Mouse (Mus musculus) hindbrain, embryonic 15.5 days (tissue): Measurements from ENCODE around the gene Lasp1. TPM values are rescaled to one million over a fixed set of nuclear protein-coding genes. Genes with fewer than 3 reads are reported as not detected.
A peak's percentile ranks its signal among the peaks of the same experiment; 100 is the strongest.

Source experiments
- ATAC-seq: fragments of 200-750 bp; cut with Nextera tagmentation; 2 replicates; pipeline ENCODE4 v1.8.0; 2017; ENCODE audit warnings: low read depth, moderate number of reproducible peaks, moderate TSS enrichment; ENCODE audit not compliant: low FRiP score
- H3K27ac ChIP-seq: fragments of 300-500 bp; sonication (generic); replicated peaks from 2 replicates; pipeline ENCODE4 v1.5.1; 2015; ENCODE audit warnings: mild to moderate bottlenecking, inconsistent platforms
- H3K27me3 ChIP-seq: fragments of 300-500 bp; sonication (generic); 2 replicates; pipeline ENCODE4 v1.6.1; 2015; ENCODE audit warnings: control low read depth, inconsistent platforms
- H3K36me3 ChIP-seq: fragments of 300-500 bp; sonication (generic); 2 replicates; pipeline ENCODE4 v1.6.1; 2015; ENCODE audit warnings: control low read depth, inconsistent platforms
- H3K4me1 ChIP-seq: fragments of 300-500 bp; sonication (generic); replicated peaks from 2 replicates; pipeline ENCODE4 v1.6.1; 2015; ENCODE audit warnings: control low read depth, inconsistent platforms
- H3K4me2 ChIP-seq: fragments of 300-500 bp; sonication (generic); 2 replicates; pipeline ENCODE4 v1.6.1; 2015; ENCODE audit warnings: moderate library complexity, mild to moderate bottlenecking, inconsistent platforms
- H3K4me3 ChIP-seq: fragments of 300-500 bp; sonication (generic); 2 replicates; pipeline ENCODE4 v1.5.1; 2015; ENCODE audit warnings: mild to moderate bottlenecking, inconsistent platforms
- H3K9ac ChIP-seq: fragments of 300-500 bp; sonication (generic); 2 replicates; pipeline ENCODE4 v1.6.1; 2015; ENCODE audit warnings: inconsistent platforms
- H3K9me3 ChIP-seq: fragments of 300-500 bp; sonication (generic); 2 replicates; pipeline ENCODE4 v1.6.1; 2016; ENCODE audit warnings: control low read depth, inconsistent platforms
- WGBS: fragments of 180-500 bp; shearing (Covaris S2); methylation state at CpG from one replicate; pipeline ENCODE4 v1.1.7; 2015; 5-methylcytosine and 5-hydroxymethylcytosine counted together
- polyA plus RNA-seq: library from polyadenylated mRNA; unstranded; fragments of >200 nt; fragmentation: Nextera tagmentation; extraction: Ambion mirVana; gene quantifications from 2 replicates; pipeline ENCODE4 v1.2.1, GENCODE M21; 2015

The Lasp1 gene
- polyA plus RNA-seq, 1 experiment from 2014 or later: 173 TPM

DNA sequence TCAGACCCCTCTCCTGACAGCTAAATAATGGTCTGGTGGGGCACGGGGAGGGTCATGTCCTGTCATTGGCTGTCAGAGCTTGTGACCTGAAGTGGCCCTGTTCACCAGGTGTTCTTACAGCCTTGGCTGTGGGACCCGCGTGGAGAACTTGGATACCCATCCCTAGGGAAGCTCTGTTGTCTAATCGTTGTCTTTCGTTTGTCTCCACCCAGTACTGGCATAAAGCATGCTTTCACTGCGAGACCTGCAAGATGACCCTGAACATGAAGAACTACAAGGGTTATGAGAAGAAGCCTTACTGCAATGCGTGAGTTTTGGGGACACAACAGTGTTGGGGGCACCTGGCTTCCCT, 7.8 kb downstream of the Lasp1 start:
- 41% methylated on average over 7 of the region's 7 CpGs for WGBS
- Histone ChIP-seq H3K9ac (no peak overlapping the region), H3K9me3 (no peaks in the 10 kb centered on the region), H3K36me3 (peaks cover 18% of the 10 kb centered on the region), H3K27me3 (no peaks in the 10 kb centered on the region), H3K4me2 (peak overlapping the region; percentile 26), H3K27ac (peak overlapping the region; percentile 47; the same call in 1 of the 2 replicates), H3K4me3 (no peak overlapping the region), H3K4me1 (peaks cover 95% of the 10 kb centered on the region)
- no peak for ATAC-seq

DNA sequence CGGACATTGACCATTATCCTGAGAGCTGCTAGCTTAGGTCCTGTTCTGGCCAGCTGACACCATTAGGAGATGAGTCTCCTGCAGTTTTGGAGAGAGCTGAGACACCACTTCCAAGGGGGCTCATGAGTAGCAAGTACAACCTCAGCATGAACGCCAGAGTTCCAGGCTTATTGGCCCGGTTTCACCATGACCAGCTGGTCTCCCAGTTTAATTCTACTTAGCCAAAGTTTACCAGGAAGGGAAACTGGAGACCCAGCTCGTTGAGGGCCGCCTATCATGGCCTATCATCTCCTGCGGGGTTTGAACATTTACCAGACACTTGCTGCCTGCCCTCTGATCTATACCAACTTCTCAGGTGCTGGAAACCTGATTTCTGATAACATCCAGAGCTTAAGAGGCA, 8.8 kb downstream of the Lasp1 start:
- ATAC-seq: no peak
- peak overlapping the region; percentile 17; the same call in 1 of the 2 replicates for H3K27ac ChIP-seq
- no peaks in the 10 kb centered on the region for H3K9me3 ChIP-seq
- H3K9ac ChIP-seq: no peak overlapping the region
- 48% methylated on average over 6 of the region's 6 CpGs for WGBS
- H3K36me3 ChIP-seq: peaks cover 18% of the 10 kb centered on the region
- peaks cover 95% of the 10 kb centered on the region for H3K4me1 ChIP-seq
- no peak overlapping the region for H3K4me2 ChIP-seq
- no peaks in the 10 kb centered on the region for H3K27me3 ChIP-seq
- H3K4me3 ChIP-seq: no peak overlapping the region

- peaks cover 18% of the 10 kb centered on the region for H3K36me3 ChIP-seq
- no peak for ATAC-seq
- no peaks in the 10 kb centered on the region for H3K27me3 ChIP-seq
- H3K27ac ChIP-seq: peak overlapping the region; percentile 17; the same call in 1 of the 2 replicates
- H3K4me2 ChIP-seq: no peak overlapping the region
- WGBS: 54% methylated on average over 2 of the region's 2 CpGs
- H3K9ac ChIP-seq: no peak overlapping the region
- no peak overlapping the region for H3K4me3 ChIP-seq
- no peaks in the 10 kb centered on the region for H3K9me3 ChIP-seq
- H3K4me1 ChIP-seq: peaks cover 96% of the 10 kb centered on the region
Measured at GRCm38 (mm10) chr11:97808093-97808492, 9.3 kb downstream of the Lasp1 start.

- peaks cover 97% of the 10 kb centered on the region for H3K4me1 ChIP-seq
- no peak overlapping the region for H3K9ac ChIP-seq
- H3K4me3 ChIP-seq: no peak overlapping the region
- no peak for ATAC-seq
- H3K9me3 ChIP-seq: no peaks in the 10 kb centered on the region
- 31% methylated on average over 5 of the region's 5 CpGs for WGBS
- H3K27me3 ChIP-seq: no peaks in the 10 kb centered on the region
- H3K4me2 ChIP-seq: no peak overlapping the region
- H3K27ac ChIP-seq: peak overlapping the region; percentile 16
- H3K36me3 ChIP-seq: peaks cover 18% of the 10 kb centered on the region
Measured at GRCm38 (mm10) chr11:97808621-97809234, 9.9 kb downstream of the Lasp1 start.

DNA sequence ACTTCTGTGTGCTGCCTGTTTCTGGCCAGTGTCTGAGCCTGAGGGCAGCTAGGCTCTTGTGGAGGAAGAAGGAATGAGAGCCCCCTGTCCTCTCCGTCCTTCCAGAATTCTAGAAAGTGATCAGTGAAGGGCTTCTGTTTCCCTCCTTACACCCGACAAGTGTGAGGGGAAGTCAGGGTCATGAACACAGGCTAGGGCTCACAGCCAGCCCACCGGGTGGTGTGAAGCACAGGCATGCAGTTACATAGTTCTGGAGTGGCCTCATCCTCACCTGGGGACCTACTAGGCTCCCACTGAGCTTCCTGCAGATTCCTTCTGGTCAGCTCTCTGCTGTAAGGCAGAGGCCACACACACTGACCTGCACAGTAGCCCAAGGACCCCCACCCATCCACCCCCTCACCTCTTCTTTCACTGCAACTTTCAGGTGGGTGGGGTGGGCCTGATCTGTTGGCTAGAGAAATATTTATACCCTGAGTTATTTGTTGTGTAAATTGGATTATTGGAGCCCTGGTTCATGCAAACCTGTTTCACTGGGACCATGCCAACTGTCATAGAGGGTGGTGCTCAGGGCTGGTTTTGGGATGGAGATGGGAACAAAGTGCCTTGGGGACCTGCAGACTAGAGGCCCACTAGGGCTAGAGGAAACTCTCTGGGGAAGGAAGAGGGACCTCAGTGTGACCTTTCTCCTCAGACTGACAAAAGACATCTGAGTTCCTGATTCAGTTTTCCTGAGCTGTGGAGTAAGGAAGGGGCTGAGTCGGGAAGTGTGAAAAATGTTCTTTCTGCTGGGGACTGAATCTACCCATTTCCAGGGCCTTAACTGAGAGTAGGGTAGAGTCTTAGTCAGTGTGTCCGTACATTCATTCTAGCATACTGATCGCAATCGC, 10.7 kb downstream of the Lasp1 start:
- Histone ChIP-seq H3K9me3 (no peaks in the 10 kb centered on the region), H3K36me3 (peaks cover 19% of the 10 kb centered on the region), H3K4me1 (peaks cover 94% of the 10 kb centered on the region), H3K4me2 (no peak overlapping the region), H3K27me3 (no peaks in the 10 kb centered on the region), H3K4me3 (no peak overlapping the region), H3K9ac (no peak overlapping the region), H3K27ac (peak overlapping the region; percentile 16; the same call in 1 of the 2 replicates)
- 72% methylated on average over 7 of the region's 7 CpGs for WGBS
- no peak for ATAC-seq

DNA sequence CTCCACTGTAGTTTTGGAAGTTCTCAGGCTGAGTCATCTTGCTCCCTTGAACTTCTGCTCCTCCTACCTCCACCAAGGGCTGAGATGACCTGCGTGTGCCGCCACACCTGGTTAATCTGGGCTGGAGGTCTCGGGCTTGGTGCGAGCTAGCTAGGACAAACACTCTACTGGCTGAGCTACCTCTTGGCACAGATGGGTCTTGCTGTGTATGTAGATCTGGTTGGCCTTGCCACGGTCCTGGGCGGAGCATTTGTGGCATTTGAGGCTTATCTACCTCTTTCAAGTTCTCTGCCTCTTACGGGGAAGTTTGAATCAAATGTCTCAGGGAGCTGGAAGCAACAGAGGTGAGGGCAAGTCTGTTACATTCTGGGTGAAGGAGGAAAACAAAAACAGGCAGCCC, 11.6 kb downstream of the Lasp1 start:
- Histone ChIP-seq H3K9me3 (no peaks in the 10 kb centered on the region), H3K4me3 (no peak overlapping the region), H3K36me3 (peaks cover 24% of the 10 kb centered on the region), H3K4me2 (no peak overlapping the region), H3K9ac (no peak overlapping the region), H3K27me3 (no peaks in the 10 kb centered on the region), H3K4me1 (peaks cover 85% of the 10 kb centered on the region), H3K27ac (peak overlapping the region; percentile 21)
- WGBS: 73% methylated on average over 7 of the region's 7 CpGs
- no peak for ATAC-seq

DNA sequence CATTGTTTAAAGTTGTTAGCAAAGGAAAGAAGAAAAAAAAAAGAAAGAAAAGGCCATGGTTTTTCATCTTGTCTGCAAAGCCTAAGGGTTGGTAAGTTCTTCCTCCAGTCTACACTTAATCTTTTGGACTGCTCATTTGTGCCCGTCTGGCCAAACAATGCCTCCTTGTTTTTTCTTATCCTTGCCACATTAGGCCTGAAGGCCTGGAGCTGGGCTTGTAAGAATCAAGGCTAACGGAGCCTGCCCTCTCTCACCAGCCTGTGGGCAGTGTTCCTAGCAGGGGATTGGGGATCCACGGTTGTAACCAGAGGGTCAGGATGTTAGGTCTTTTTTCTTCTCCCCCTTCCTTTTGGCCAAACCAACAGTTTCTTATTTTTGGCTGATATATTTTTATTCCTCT, 12.2 kb downstream of the Lasp1 start:
- no peak overlapping the region for H3K4me3 ChIP-seq
- peaks cover 79% of the 10 kb centered on the region for H3K4me1 ChIP-seq
- H3K27ac ChIP-seq: peak overlapping the region; percentile 88
- no peak for ATAC-seq
- no peaks in the 10 kb centered on the region for H3K27me3 ChIP-seq
- peaks cover 24% of the 10 kb centered on the region for H3K36me3 ChIP-seq
- no peaks in the 10 kb centered on the region for H3K9me3 ChIP-seq
- no peak overlapping the region for H3K9ac ChIP-seq
- no peak overlapping the region for H3K4me2 ChIP-seq
- WGBS: 14% methylated on average over 3 of the region's 3 CpGs

GRCm38 (mm10) chr11:97811569-97812362, 13.0 kb downstream of the Lasp1 start:
- WGBS: 26% methylated on average over 12 of the region's 13 CpGs
- Histone ChIP-seq H3K36me3 (peaks cover 25% of the 10 kb centered on the region), H3K9me3 (no peaks in the 10 kb centered on the region), H3K27ac (peak overlapping the region; percentile 88), H3K4me2 (peak overlapping the region; percentile 43), H3K27me3 (no peaks in the 10 kb centered on the region), H3K4me1 (peaks cover 75% of the 10 kb centered on the region), H3K4me3 (no peak overlapping the region), H3K9ac (peak overlapping the region; percentile 21; the same call in 1 of the 2 replicates)
- ATAC-seq: peak; percentile 13; the same call in 1 of the 2 replicates

- Histone ChIP-seq H3K27ac (peak overlapping the region; percentile 88), H3K9ac (peak overlapping the region; percentile 21), H3K4me1 (peaks cover 76% of the 10 kb centered on the region), H3K9me3 (no peaks in the 10 kb centered on the region), H3K4me3 (no peak overlapping the region), H3K27me3 (no peaks in the 10 kb centered on the region), H3K4me2 (peak overlapping the region; percentile 43), H3K36me3 (peaks cover 21% of the 10 kb centered on the region)
- 28% methylated on average over 3 of the region's 3 CpGs for WGBS
- ATAC-seq: peak; percentile 90
Measured at GRCm38 (mm10) chr11:97812491-97812921, 13.7 kb downstream of the Lasp1 start.

DNA sequence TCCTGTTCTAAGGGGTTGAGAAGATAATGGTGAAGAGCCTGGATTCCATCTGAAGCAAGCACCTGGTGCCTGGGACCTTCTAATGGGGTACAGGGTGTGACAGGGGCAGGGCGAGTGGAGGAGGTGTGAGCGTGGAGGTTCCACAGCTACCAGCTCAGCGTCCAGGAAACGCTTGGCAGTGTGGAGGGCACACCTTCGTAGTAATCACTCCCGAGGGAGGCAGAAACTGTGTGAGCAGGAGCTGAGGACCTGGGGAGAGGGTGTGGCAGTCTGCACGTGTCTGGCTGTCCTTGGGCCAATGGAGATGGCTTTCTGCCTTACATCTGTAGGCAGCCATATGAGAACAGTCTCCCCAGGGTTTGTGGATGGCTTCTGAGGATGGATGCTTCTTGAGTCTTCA, 14.3 kb downstream of the Lasp1 start:
- 26% methylated on average over 7 of the region's 7 CpGs for WGBS

DNA sequence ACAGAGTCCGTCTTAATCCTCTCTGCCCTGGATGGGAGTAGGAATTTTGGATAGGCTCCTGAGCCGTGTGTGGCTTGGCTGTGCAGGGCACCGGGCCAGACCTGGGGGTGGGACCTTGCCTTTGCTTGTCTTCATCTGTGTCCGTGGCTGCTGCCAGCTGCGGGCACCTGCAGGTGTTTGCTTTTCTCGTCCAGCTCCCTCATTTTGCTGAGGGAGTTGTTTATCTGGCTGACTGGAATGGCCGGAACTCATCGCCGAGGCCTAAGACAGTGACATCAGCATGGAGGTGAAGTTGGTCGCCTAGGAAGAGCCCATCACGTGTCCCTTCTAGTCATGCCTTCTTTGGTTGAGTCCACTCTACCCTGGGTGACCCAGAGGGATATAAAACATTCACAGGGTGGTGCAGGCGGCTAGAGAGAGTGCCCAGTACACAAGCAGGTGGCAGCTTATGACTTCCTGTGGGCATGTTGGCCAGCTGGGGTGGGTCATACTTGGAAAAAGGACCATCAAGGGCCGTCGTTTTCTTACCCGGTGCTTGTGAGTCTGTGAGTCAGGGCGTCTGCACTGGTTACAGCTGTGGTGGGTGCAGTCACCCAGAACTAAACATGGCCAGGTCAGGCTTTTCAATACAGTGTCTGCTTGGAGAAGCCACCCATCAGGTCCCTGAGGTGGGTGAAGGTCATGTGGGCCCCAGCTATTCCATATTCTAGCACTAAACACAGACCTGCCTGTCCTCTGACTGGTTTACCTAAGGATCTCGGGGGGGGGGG, 15.1 kb downstream of the Lasp1 start:
- Histone ChIP-seq H3K27ac (peak overlapping the region; percentile 88; the same call in 1 of the 2 replicates), H3K4me2 (no peak overlapping the region), H3K27me3 (no peaks in the 10 kb centered on the region), H3K4me1 (peaks cover 76% of the 10 kb centered on the region), H3K9me3 (no peaks in the 10 kb centered on the region), H3K9ac (peak overlapping the region; percentile 16; the same call in 1 of the 2 replicates), H3K4me3 (no peak overlapping the region), H3K36me3 (peaks cover 17% of the 10 kb centered on the region)
- 68% methylated on average over 16 of the region's 17 CpGs for WGBS
- no peak for ATAC-seq

More for the DNA sequence above, 14.3 kb downstream of the Lasp1 start:
- Histone ChIP-seq H3K27me3 (no peaks in the 10 kb centered on the region), H3K9me3 (no peaks in the 10 kb centered on the region), H3K36me3 (peaks cover 19% of the 10 kb centered on the region), H3K9ac (peak overlapping the region; percentile 16), H3K4me1 (peaks cover 76% of the 10 kb centered on the region), H3K4me2 (peak overlapping the region; percentile 43), H3K4me3 (no peak overlapping the region), H3K27ac (peak overlapping the region; percentile 88)
- peak; percentile 39; the same call in 1 of the 2 replicates for ATAC-seq
